Mouse (Mus musculus) layer of hippocampus, postnatal 10 days (tissue): ENCODE measurements at regions not wholly inside any gene's neighbourhood (a gene's known extent, or its start where the extent isn't known, plus 50 kb on each side); places are given as distances from the start of the nearest gene placed in this dataset.
A peak's percentile ranks its signal among the peaks of the same experiment; 100 is the strongest.

Source experiments
- DNase-seq, 2 experiments: peaks; one replicate each; pipeline ENCODE4 v3.0.0; 2021; ENCODE audit warnings: low spot score in 2 of 2

DNA sequence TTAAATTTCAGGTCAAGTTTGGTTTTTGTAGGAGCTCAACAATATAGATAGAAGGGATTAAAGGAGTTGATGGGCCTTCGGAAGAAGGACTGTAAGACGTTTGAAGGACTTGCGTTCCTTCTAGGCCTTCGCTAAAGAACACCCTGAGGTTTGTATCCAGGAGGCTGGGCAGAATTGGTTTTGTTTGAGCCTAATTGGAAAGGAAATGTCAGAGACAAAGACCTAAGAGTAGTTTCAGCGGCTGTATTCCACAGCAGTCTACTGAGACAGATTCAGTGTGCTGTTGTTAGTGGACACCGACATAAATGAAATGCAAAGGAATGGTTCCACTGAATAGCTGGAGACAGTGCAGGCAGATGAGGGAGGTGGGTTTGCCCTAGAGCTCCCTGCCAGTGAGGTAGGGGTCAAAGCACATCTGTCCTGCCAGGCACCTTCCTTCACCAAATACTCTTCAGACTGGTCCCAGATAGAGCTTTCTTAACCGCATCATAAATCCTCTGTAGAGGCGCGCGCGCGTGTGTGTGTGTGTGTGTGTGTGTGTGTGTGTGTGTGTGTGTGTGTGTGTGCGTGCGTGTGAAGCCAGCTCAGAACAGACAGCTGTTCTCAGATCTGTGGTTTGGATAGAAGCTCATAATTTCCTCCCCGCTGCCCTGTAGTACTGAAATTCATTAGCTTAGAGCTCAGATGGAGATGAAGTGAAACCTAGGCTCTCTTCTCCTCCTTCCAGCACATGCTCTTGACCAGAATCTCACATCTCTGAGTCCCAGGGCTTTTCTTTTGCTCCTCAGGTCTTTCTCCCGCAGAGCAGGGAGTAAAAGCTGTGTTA lies 209.7 kb downstream of the Ktn1 start:
- no peak for DNase-seq

DNA sequence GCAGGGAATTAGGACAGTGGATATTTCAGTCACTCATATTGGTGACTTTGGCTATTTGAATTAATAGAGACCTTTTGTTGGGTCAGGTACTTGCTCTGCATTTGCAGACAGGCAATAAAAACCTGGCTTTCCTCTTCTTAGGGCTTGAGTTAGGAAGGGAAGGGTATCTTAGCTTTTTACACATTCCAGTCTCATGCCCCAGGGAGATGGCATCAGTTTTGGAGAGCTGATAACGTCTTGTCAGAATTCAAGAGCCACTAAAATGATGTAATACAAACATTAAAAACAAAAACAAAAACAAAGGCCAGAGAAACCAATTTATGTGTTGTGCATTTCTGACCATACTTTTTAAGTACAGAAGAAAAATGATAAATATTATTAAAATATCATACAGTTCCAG lies 214.3 kb downstream of the Ktn1 start:
- no peak for DNase-seq

DNA sequence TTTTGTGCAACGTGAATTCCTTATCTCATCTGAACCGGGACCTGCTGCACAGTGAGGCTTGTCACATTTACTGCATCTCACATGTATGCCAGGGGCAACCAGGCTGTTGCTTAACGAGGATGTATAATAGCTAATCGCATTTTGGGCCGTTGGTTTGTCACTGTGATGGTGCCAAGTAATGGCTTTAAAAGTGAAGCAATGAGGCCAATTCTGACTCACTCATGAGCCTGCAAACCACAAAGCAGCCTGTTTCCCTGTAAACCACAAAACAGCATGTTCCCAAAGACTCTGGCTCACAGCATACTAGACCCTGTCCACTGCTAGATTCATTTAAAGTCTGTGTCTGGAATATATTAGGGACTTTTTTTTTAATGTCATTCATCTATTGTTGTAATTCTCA lies 214.8 kb downstream of the Ktn1 start:
- DNase-seq = peak; percentile 11 to 25

DNA sequence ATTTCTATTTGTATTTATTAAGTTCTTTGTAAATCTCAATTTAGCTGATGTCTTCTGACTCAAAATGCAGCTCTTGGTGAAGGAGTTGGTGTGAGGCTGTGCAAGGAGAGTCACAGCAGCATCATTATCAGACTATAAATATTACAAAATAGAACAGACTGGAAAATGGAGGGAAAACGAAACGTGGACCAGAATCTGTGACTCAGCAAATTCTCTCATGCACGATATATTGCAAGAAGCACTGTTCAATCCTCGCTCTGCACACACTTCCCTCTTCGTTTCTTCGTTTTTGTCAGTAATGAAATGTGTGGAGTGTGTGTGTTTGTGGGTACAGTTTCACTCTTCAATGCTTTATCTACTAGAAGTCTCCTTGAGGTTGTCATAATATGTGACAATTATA lies 215.5 kb downstream of the Ktn1 start:
- DNase-seq = no peak

DNA sequence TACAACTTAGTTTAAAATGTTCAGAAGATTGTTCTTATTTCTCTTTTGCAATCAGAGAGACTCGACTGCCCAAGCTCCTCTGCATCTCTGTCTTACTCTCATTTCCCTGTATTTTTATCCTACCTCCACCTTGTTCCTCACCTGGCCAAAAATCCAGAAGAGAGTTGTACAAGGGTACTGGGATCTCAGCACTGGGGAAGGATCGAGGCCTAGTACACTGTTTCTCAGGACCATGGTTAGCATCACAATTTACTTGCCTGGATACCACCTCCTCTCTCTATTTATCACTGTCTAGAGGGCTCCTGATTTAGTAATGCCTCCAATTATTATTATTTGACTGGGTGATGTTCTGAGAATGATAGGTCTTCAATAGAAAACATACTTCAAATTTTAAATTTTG lies 218.8 kb downstream of the Ktn1 start:
- no peak for DNase-seq

DNA sequence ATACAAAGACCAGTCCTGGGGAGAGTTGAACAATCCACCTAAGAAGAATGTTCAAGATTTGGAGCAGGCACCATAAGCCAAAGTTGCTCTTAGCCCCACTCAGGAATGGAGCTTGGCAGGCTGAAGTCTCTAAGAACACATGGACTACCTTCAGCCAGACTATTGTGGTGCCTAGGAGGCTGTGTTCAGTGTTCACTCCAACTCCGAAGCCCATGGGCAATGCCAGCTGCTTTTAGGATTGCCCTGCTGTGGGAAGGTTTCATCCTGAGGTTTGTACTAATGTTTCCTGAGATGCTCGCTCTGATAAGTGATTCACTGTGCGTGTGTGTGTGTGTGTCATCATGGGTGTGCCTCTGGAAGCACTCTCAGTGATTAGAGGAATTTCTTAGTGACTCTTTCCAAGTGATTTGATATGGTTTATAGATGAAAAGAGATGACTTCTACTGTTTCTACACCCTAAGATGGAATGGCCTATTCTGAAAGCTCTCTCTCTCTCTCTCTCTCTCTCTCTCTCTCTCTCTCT lies 220.1 kb downstream of the Ktn1 start:
- no peak for DNase-seq

DNA sequence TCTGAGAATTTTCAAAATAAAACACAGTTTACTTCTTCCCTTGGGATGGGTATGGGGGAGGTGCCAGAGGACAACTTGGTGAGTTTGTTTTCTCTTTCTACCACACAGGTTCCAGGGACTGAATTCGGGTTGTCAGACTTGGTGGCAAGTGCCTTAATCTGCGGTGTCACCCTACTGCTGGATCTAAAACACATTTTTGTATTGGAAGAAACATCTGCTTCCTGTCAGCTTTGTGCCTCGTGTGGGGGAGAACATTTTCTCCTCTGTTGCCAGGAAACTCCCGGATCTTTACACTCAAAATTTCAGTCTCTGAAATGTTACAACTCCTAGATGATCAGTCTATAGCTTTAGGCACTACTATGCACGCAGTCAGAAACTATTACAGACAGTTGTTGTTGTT lies 228.3 kb downstream of the Ktn1 start:
- no peak for DNase-seq

DNA sequence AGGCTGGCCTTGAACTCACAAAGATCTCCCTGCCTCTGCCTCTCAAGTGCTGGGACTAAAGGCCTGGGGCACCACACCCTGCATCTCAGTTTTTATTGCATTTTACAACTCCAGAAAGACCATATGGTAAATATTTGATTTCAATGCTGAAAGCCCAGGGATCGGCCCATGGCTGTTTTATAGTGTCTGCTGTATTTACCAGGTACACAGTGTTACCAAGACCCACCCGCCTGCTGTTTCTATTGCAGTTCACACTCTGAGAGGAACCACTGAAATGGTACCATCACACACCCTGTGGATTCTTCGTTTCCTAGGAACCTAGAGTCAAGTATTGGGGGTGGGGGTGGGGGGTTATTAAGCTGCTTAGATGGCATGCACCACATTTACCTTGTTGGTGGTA lies 228.9 kb downstream of the Ktn1 start:
- DNase-seq = no peak

DNA sequence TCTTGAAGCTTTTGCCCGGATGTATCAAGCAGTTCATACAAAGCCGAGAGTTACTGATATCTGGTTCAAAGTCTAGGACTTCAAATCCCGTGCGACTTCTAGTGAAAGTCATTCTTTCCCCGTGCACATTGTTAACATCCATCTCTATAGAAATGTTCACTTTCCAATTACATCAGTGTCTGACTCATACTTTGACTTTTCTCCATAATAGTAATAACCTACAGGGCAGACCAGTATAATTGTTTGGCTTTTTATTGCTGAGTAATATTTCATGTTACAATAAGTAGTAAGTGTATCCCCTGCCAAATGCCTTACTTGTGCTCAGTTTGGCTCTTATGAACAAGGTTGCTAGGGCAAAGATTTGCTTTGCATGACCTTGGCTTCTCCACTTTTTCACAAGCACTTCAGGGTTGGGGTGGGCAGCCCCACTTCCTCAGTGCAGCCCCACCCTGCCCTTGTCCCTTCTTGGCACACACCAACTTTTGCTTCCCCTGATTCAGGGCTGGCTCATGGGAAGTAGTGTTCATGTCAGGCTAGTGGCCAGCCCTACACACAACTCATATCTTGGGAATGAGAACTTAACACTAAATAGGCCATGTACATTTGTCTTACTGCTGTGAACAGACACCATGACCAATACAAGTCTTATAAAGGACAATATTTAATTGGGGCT lies 229.7 kb downstream of the Ktn1 start:
- DNase-seq = no peak

DNA sequence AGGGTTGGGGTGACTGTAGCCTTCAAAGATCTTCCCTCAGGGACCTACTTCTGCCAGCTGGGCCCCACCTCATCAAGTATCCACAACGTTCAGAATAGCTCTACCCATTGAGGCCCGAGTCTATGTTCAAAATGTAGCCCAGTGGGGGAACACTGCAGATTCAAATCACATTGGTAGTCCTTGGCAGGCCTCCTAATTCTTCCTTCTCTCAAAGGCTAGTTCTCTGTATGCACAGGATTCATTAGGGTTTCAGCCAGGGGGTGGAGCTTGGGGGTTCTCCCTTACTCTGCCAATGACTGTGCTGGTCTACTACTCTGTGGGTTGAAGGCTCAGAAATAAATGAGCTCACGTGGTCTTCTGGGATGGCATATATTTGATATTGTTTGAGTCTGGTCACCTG lies 235.3 kb upstream of the Peli2 start:
- DNase-seq = no peak

DNA sequence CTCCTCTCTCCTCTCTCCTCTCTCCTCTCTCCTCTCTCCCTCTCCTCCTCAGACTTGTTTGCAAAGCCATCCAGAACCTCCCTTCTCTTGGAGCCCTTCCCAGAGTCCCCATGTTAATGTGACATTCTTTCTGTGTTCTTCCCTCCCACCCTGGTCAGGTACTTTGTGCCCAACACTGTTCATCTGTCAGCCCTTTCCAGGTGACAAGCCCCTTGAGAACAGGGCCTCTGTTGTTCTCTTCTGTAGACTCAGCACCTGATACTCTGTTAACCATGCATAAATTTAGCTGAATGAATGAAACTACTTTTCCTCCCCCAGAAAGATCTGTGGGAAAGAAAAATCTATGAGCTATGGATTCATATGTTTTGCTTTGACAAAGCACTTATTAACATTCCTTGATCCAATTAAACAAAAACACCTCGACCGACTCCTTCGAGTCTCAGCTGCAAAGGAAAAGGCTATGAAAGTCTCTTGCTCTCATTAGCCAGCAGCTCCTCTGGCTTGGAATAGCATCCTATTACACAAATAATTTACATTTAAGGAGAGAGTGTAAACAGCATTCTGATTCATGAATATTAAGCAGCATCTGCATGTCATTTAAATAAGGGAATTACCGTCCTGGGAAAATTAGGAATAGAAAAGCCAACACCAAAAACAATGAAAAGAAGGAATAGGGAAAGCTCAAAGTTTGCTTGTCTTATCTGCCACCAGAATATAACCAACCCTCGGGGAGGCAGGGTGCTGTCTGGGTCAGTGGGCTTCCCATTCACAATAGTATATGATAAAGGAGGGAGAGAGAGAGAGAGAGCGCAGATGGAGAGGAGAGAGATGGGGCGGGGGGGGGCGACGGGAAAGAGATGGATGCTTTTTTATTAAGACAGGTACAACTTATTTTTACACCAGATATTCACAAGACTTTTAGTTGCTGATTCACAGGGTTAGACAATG lies 230.1 kb upstream of the Peli2 start:
- DNase-seq = no peak

DNA sequence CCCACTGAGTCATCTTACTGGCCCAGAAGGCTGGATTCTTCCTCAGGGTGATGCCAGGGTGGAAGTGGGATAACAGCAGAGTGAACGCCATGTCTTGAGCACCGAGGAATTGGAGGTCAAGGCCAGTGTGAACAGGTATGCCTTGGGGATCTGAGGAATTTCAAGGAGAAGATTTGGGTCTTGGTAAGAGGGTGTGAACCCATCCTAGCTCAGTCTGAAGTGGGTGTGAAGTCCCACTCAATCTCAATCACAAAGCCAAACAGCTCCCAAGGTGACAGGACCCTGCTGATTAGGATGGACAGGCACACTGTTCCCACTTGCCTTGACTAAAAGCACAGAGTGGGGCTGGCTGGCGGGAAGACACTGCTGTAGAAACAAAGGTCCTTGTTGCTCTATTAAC lies 224.0 kb upstream of the Peli2 start:
- no peak for DNase-seq

DNA sequence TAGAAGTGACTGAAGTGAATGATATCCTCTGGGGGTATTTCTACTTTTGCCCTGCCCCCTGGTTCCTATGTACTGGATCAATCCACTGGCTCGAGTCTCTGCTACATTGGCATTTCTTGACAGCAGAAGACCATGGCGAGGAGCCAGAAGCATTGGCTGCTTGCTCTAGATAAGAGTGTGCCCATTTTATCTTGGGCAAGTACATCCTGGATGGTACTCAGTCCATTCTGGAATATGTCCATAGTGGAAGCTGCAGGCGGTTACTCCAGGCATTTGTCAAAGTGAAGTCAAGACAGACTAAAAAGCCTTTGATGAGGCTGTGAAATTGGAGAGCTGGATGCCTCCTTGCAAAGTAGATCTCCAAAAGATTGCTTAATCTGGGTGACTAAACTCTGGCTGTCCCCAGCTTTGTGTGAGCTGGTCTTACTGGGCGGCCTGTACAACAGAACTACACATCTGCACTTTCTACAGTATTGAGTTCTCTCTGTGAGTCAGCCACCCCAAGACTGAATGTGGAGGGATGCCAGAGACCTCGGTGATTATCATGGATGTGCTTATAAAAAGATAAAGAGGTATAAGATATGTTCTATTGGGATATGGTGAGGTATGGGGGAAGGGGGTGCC lies 222.6 kb upstream of the Peli2 start:
- no peak for DNase-seq

DNA sequence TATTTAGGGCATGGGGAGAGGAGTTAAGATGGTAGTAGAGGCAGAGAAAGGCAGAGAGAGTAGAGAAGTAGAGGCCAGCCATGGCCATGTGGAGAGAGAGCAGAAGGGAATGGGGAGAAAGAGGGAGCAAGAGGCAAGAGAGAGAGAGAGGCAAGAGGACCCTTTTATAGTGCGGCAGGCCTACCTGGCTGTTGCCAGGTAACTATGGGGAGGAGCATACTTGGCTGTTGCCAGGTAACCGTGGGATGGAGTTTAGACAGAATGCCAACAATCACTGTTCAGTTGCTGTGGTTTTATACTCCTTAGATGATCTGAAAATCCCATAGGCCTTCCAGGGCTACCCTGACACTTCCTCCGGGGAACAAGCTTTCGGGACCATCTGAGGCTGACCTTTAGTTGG lies 222.0 kb upstream of the Peli2 start:
- DNase-seq = no peak

DNA sequence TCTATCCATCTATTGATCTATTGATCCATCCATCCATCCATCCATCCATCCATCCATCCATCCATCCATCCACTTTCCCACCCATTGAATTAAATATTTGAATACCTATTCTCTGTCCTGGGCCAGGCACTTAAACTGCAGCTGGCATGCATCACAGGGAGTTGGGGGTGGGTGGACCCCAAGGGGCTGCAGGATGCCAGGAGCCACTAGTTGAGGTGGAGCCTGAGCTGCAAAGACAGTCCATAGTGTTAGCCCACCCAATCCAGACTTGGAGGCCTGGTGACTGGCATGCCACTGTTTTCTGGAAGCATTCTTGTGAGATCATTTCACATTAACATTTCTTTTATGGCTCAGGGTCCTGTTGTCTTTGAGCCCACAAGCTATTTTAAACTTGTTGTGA lies 215.3 kb upstream of the Peli2 start:
- DNase-seq = no peak

DNA sequence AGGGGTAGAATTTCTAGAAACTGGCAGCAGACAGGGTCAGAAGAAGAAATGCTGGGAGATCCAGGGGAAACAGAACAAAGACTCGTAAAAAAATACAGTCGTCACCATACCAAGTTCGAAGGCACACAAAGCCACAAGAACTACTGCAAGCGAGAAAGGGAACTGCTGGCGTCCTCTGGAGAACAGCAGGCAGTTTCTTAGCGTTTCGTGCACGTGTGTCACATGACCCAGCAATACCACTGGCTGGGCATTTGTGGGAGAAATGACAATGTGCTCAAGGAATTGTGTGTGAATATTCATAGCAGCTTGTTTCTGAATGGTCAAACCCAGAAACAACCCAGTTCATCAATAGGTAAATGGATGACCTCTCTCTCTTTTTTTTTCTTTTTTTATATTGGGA lies 211.5 kb upstream of the Peli2 start:
- DNase-seq = no peak

DNA sequence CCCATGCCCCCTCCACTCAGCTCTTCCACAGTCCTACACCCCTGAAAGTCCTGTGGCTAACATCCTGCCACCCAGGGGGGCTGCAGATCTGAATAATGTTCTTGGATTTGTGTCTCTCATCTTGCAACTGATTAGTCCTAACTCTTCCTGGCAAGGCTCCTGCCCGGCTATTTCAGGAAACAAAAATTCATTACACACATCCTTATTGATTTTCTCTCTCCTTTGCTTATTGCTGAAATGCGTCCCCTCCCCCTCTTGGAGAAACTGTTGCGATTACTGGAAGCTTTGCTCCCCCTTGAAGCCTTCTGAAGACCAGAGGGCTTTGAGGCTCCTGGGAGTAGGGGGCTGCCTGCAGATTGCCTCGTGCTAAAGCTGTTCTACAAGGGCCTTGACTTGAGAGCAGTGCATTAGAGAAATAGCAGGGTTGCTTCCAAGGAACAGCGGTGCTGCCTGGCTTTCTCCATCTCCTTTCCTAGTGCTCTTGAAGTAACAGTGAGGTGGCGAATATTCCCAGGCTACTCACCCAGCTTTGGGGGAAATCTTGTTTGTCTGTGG lies 209.8 kb upstream of the Peli2 start:
- no peak for DNase-seq

DNA sequence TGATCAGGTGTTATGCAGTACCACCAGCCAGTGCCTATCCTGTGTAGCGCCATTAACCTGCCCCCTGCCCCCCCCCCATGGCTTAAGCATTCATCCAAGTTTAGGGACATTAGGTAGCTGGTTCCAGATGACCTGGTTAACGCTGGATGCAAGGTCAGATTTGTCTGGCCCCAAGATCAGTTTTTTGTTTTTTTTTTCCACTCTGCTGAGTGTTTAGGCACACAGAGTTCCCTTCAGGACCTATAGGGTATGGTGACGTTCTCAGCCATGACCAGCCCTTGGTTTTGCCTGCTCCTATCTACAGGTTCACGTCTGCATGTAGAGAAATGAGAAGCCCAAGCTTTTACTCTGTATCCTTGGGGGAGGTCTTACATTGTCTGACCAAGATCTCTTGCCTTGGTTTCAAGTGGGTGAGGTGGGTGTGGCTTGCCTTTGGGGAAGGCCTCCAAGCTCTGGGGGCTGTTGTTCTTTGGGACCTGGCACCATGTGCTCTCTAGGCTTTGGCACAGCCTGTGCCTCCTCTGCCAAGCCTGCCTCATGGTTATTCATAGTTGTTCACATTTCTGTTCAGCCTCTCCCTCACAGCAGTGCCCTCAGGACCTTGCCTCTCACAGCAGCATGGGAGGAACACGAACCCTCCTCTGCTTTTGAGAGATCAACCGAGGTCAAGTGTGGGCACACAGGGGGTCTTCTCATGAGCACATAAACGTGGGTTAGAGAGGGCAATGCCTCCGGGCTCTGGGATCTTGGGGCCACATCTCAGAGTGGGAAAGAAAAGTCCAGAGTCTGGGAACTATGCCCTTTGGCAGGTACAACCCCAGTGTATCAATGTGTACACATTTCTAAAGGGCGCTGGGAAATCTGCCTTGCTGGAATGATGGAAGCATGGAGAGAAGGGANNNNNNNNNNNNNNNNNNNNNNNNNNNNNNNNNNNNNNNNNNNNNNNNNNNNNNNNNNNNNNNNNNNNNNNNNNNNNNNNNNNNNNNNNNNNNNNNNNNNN lies 208.8 kb upstream of the Peli2 start:
- DNase-seq = peak; percentile 56 to 65

DNA sequence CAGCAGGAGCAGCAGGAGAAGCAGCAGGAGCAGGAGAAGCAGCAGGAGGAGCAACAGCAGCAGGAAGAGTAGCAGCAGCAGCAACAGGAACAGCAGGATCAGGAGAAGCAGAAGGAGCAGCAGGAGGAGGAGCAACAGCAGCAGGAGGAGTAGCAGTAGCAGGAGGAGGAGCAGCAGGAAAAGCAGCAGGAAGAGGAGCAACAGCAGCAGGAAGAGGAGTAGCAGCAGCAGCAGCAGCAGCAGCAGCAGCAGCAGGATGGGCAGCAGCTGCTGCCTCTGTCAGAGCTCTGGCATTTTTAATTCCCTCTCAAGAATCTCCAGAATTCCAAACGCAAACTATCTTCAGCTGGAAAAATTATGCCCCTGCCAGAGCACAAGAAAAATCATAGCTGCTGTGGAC lies 205.0 kb upstream of the Peli2 start:
- no peak for DNase-seq
